Mouse (Mus musculus) stomach, embryonic 16.5 days (tissue): ENCODE measurements at regions not wholly inside any gene's neighbourhood (a gene's known extent, or its start where the extent isn't known, plus 50 kb on each side); places are given as distances from the start of the nearest gene placed in this dataset.

Experiments used
- ATAC-seq: fragments of 200-750 bp; cut with Nextera tagmentation; 2 replicates; pipeline ENCODE4 v1.8.0; 2017; ENCODE audit warnings: moderate number of reproducible peaks, moderate TSS enrichment; ENCODE audit not compliant: insufficient read depth, low FRiP score
- H3K27ac ChIP-seq: fragments of 300-500 bp; sonication (generic); 2 replicates; pipeline ENCODE4 v1.5.1; 2014; ENCODE audit warnings: low read length
- H3K27me3 ChIP-seq: fragments of 300-500 bp; sonication (generic); 2 replicates; pipeline ENCODE4 v1.6.1; 2014; ENCODE audit warnings: low read length, control low read depth, mixed read lengths; ENCODE audit not compliant: control insufficient read depth, insufficient read depth
- H3K36me3 ChIP-seq: fragments of 300-500 bp; sonication (generic); 2 replicates; pipeline ENCODE4 v1.6.1; 2014; ENCODE audit warnings: low read length; ENCODE audit not compliant: control insufficient read depth, insufficient read depth
- H3K4me1 ChIP-seq: fragments of 300-500 bp; sonication (generic); 2 replicates; pipeline ENCODE4 v1.6.1; 2014; ENCODE audit warnings: low read length, control low read depth, mixed read lengths; ENCODE audit not compliant: control insufficient read depth, insufficient read depth
- H3K4me2 ChIP-seq: fragments of 300-500 bp; sonication (generic); 2 replicates; pipeline ENCODE4 v1.6.1; 2014; ENCODE audit warnings: low read depth, low read length, mixed read lengths
- H3K4me3 ChIP-seq: fragments of 300-500 bp; sonication (generic); replicated peaks from 2 replicates; pipeline ENCODE4 v1.5.1; 2014; ENCODE audit warnings: mild to moderate bottlenecking, low read length
- H3K9ac ChIP-seq: fragments of 300-500 bp; sonication (generic); 2 replicates; pipeline ENCODE4 v1.6.1; 2014; ENCODE audit warnings: low read length
- H3K9me3 ChIP-seq: fragments of 300-500 bp; sonication (generic); replicated peaks from 2 replicates; pipeline ENCODE4 v1.6.1; 2016; ENCODE audit warnings: low read length, control low read depth; ENCODE audit not compliant: control insufficient read depth
- WGBS: fragments of 180-500 bp; shearing (Covaris S2); extraction: QIAGEN DNeasy Blood & Tissue Kit; methylation state at CpG from one replicate; pipeline ENCODE4 v1.1.7; 2014; 5-methylcytosine and 5-hydroxymethylcytosine counted together

- Histone ChIP-seq H3K27me3 (no peaks in the 10 kb centered on the region), H3K4me2 (no peak overlapping the region), H3K9ac (no peak overlapping the region), H3K27ac (no peak overlapping the region), H3K36me3 (no peaks in the 10 kb centered on the region), H3K4me1 (no peaks in the 10 kb centered on the region), H3K9me3 (no peaks in the 10 kb centered on the region), H3K4me3 (no peak overlapping the region)
- no peak for ATAC-seq
- 58% methylated on average over 2 of the region's 2 CpGs for WGBS
Observed at GRCm38 (mm10) chr7:111355088-111355656, 272.3 kb upstream of the Eif4g2 start.

GRCm38 (mm10) chr7:111354066-111354465, 271.2 kb upstream of the Eif4g2 start:
- Histone ChIP-seq H3K9me3 (no peaks in the 10 kb centered on the region), H3K36me3 (no peaks in the 10 kb centered on the region), H3K4me3 (no peak overlapping the region), H3K27ac (no peak overlapping the region), H3K9ac (no peak overlapping the region), H3K4me2 (no peak overlapping the region), H3K4me1 (no peaks in the 10 kb centered on the region), H3K27me3 (no peaks in the 10 kb centered on the region)
- WGBS, result 77% methylated on average over 4 of the region's 4 CpGs
- ATAC-seq, result no peak

- ATAC-seq, result no peak
- no peaks in the 10 kb centered on the region for H3K9me3 ChIP-seq
- no peak overlapping the region for H3K27ac ChIP-seq
- no peak overlapping the region for H3K9ac ChIP-seq
- H3K4me1 ChIP-seq, result no peaks in the 10 kb centered on the region
- H3K4me2 ChIP-seq, result no peak overlapping the region
- H3K36me3 ChIP-seq, result no peaks in the 10 kb centered on the region
- no peaks in the 10 kb centered on the region for H3K27me3 ChIP-seq
- H3K4me3 ChIP-seq, result no peak overlapping the region
- WGBS, result 88% methylated on average over 2 of the region's 2 CpGs
Observed at GRCm38 (mm10) chr7:111352176-111352575, 269.3 kb upstream of the Eif4g2 start.

GRCm38 (mm10) chr7:111345117-111345516, 262.3 kb upstream of the Eif4g2 start:
- Histone ChIP-seq H3K36me3 (no peaks in the 10 kb centered on the region), H3K4me2 (no peak overlapping the region), H3K9ac (no peak overlapping the region), H3K4me1 (no peaks in the 10 kb centered on the region), H3K27ac (no peak overlapping the region), H3K4me3 (no peak overlapping the region), H3K9me3 (no peaks in the 10 kb centered on the region), H3K27me3 (no peaks in the 10 kb centered on the region)
- 81% methylated on average over 1 of the region's 1 CpGs for WGBS
- no peak for ATAC-seq

GRCm38 (mm10) chr7:111337053-111337452, 254.2 kb upstream of the Eif4g2 start:
- H3K36me3 ChIP-seq, result no peaks in the 10 kb centered on the region

GRCm38 (mm10) chr7:111322901-111323300, 240.1 kb upstream of the Eif4g2 start:
- ATAC-seq, result no peak
- Histone ChIP-seq H3K27ac (no peak overlapping the region), H3K9ac (no peak overlapping the region), H3K27me3 (no peaks in the 10 kb centered on the region), H3K9me3 (no peaks in the 10 kb centered on the region), H3K36me3 (no peaks in the 10 kb centered on the region), H3K4me1 (no peaks in the 10 kb centered on the region), H3K4me3 (no peak overlapping the region), H3K4me2 (no peak overlapping the region)
- WGBS, result 79% methylated on average over 6 of the region's 6 CpGs

More at GRCm38 (mm10) chr7:111337053-111337452, 254.2 kb upstream of the Eif4g2 start:
- H3K4me1 ChIP-seq, result no peaks in the 10 kb centered on the region
- WGBS, result 56% methylated on average over 3 of the region's 3 CpGs
- no peak for ATAC-seq
- no peak overlapping the region for H3K9ac ChIP-seq
- H3K9me3 ChIP-seq, result no peaks in the 10 kb centered on the region; the same call in 1 of the 2 replicates
- no peak overlapping the region for H3K27ac ChIP-seq
- no peak overlapping the region for H3K4me2 ChIP-seq
- no peak overlapping the region for H3K4me3 ChIP-seq
- H3K27me3 ChIP-seq, result no peaks in the 10 kb centered on the region

GRCm38 (mm10) chr7:111319917-111320316, 237.1 kb upstream of the Eif4g2 start:
- no peaks in the 10 kb centered on the region for H3K4me1 ChIP-seq
- H3K4me3 ChIP-seq, result no peak overlapping the region
- no peaks in the 10 kb centered on the region for H3K36me3 ChIP-seq
- H3K9ac ChIP-seq, result no peak overlapping the region
- no peak for ATAC-seq
- no peaks in the 10 kb centered on the region for H3K27me3 ChIP-seq
- no peaks in the 10 kb centered on the region for H3K9me3 ChIP-seq
- no peak overlapping the region for H3K27ac ChIP-seq
- H3K4me2 ChIP-seq, result no peak overlapping the region
- 82% methylated on average over 1 of the region's 1 CpGs for WGBS

- H3K9ac ChIP-seq, result no peak overlapping the region
- no peak for ATAC-seq
- H3K27ac ChIP-seq, result no peak overlapping the region
- no peak overlapping the region for H3K4me2 ChIP-seq
- H3K4me3 ChIP-seq, result no peak overlapping the region
- 81% methylated on average over 2 of the region's 2 CpGs for WGBS
- no peaks in the 10 kb centered on the region for H3K27me3 ChIP-seq
- H3K36me3 ChIP-seq, result no peaks in the 10 kb centered on the region
- 0 out of 2 replicates have a peak, but pooled peaks cover 3% of the 10 kb centered on the region for H3K9me3 ChIP-seq
- no peaks in the 10 kb centered on the region for H3K4me1 ChIP-seq
Observed at GRCm38 (mm10) chr7:111316479-111316990, 233.7 kb upstream of the Eif4g2 start.

GRCm38 (mm10) chr7:111313921-111314320, 231.1 kb upstream of the Eif4g2 start:
- no peak for ATAC-seq
- Histone ChIP-seq H3K27ac (no peak overlapping the region), H3K9me3 (0 out of 2 replicates have a peak, but pooled peaks cover 4% of the 10 kb centered on the region), H3K4me1 (no peaks in the 10 kb centered on the region), H3K36me3 (no peaks in the 10 kb centered on the region), H3K4me3 (no peak overlapping the region), H3K27me3 (no peaks in the 10 kb centered on the region), H3K9ac (no peak overlapping the region), H3K4me2 (no peak overlapping the region)
- 92% methylated on average over 4 of the region's 4 CpGs for whole genome bisulfite sequencing
